Mouse (Mus musculus) CD4-positive helper T cell, adult 2 months (primary cell): ENCODE data around the gene Borcs6.

Source experiments
- DNase-seq: peaks from one replicate; pipeline ENCODE4 v3.0.0-alpha.2; 2012; ENCODE audit warnings: low read depth, missing footprints, low spot score

The Borcs6 gene

GRCm38 (mm10) chr11:69048151-69048550 lies 11.4 kb upstream of the Borcs6 start:
- no peak for DNase-seq

DNA sequence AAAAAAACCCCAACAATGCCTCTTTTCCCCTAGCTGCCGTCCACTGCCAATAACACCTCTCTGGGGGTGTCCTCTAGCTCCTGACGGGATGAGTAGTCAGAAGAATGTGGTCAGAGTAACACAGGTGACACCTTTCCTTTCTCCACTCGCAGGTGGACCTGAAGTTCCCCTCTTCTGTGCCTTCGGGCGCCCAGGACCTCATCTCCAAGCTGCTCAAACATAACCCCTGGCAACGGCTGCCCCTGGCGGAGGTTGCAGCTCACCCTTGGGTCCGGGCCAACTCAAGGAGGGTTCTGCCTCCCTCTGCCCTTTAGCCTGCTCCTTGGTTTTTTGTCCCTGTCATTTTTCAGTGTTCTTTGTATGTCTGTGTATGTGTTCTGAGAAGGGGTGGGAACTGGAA lies 8.8 kb upstream of the Borcs6 start:
- DNase-seq = no peak

DNA sequence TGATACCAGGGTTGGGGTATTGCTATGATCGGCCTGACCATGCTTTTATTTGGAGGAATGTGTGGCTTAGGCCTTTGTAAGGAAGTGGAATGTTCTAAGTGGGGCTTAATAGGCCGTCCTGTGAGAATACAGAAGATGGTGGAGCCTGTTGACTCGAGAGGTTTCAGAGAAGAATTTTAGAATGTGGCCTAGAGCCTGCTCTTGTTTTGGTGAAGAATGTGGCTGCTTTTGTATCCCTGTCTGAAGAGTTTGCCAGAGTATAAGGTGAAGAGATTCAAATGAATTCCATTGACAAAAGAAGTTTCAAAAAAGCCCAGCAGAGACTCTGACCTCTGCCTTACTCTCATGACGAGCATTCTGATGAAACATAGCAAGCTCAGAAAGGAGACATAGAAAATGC lies 7.7 kb upstream of the Borcs6 start:
- no peak for DNase-seq

DNA sequence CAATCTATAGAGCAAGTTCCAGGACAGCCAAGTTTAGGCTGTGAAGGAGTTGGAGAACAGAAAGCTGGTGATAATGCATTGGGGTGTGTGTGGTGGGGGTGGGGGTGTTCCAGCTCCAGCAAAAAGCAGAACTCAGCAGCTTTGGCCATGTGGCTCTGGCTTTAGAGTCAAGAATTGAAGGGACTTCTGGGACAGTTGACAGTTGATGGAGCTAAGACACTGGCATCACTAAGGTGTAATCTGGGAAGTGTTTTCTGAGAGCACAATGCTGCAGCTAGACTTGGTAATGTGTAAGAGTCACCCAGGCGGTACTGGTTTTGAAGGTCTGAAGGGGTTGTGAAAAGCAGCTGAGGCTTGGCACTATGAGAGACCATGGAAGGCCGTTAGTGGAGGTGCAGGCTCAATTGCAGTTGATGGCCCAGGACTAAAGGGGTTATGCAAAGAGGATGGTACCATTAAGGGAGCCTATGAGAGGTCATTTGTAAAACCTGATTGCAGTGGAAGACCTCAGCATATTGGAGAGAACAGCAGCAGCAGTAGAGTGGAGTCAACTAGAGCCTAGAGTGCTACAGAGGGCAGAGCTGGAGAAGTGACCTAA lies 6.6 kb upstream of the Borcs6 start:
- DNase-seq = no peak

- peak; percentile 51 for DNase-seq
Observed at GRCm38 (mm10) chr11:69053848-69054247, 5.7 kb upstream of the Borcs6 start.

GRCm38 (mm10) chr11:69058265-69058664 lies 1.3 kb upstream of the Borcs6 start:
- no peak for DNase-seq

GRCm38 (mm10) chr11:69058729-69059356 lies 674 bp upstream of the Borcs6 start:
- DNase-seq = peak; percentile 38

DNA sequence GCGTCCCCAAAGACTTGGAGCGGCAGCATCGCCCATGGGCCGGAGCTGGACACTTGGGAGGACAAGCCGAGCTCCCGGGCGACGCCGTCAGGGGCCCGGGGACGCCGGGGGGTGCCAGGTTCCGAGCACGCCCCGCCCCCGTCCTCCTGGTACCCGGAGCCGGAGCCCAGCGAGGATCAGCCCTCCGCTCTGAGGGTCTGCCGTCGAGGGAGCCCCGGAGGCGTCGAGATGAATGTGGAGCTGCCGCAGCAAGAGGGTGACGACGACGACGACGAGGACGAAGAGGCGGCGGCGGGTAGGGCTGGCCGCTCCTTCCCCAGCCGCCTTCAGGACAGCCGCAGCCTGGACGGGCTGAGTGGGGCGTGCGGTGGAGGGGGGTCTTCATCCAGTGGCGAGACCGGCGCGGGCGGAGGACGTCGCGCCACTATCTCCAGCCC lies 476 bp downstream of the Borcs6 start:
- peak; percentile 69 for DNase-seq

DNA sequence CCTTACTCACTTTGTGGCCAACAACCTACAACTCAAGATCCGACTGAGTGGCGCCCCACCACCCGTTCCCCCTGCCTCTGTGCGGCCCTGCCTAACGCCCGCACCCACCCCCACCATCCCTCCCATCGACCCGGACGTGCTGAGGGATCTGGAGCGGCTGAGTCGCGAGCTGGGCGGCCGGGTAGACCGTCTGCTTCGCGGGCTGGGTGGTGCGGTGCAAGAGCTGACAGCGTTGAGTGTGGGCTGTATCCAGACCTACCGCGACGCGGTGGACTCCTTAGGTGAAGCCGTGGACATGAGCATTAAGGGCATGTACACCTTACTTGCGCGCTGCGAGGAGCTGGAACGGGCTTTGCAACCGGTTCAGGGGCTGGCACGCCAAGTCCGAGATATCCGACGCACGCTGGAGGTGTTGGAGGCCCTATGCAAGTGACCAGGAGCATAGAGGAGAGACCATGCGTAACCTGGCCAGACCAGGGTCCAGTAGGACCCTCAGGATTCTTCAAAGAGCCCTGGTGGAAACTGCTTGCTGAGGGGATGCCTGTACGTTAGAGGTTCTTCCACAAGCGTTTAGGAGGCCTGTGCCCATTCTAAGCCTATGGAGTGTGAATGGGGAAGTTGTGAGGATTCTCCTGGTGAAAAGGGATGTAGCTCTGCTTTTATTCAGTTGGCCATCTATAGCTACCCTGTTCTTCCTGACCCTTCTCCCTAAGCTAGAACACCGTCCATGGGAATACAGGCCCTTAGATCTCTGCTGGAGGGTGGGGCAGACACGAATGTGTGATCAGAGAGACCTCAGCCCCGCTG lies 1.1 kb downstream of the Borcs6 start:
- peak; percentile 58 for DNase-seq

DNA sequence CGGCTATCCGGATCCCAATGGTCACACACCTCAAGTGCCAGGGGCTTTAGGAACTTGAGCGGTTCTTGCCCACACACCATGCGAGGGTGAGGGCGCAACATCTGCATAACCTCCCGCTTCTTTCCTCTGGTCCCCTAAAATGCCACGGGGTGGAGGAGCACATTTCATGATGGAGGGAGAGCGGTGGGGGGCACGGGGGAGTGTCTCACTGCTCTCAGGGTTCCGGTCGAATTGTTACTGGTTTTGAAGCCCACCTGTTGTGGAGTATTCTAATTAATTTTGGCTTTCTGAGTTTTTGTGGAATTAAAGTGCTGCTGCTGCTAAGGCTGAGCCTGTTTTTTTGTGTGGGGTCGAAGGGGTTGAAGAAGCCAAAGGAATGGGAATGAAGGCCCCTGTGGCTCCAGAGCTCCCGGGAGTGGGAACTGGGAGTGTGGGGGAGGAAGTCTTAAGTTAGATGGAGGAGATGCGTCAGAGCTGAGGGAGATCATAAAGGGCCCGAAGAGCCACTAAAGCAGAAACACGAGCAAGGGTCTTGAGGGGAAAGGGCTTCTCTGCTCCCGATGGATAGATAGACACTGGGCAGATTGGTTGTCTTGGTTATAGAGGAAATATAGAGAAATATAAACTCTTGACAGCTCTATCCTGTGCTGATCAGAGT lies 1.9 kb downstream of the Borcs6 start:
- no peak for DNase-seq

DNA sequence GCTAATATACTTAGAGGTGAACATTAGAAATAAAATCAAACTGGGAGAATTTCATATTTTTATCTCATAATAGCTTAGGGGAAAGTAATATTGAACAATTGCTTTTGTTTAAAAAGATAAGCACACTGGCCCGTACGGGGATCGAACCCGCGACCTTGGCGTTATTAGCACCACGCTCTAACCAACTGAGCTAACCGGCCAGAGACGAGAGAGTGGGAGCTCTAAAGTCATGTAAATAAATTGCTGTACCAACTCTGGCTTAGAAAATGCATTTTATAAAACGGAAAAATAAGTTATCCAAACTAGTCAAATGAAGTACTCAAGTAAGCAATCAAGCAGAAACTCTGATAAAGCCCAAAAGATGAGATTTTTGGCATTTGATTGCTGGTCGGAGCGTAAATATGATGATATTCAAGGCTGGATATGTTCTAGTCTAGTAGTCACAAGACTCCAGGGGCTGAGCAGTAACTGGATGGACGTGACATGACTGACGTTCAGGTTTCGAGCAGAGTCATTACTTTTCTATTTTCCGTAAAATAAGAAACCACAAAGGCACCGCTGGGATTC lies 2.8 kb downstream of the Borcs6 start:
- peak; percentile 82 for DNase-seq

GRCm38 (mm10) chr11:69062761-69063224 lies 3.3 kb downstream of the Borcs6 start:
- peak; percentile 93 for DNase-seq

DNA sequence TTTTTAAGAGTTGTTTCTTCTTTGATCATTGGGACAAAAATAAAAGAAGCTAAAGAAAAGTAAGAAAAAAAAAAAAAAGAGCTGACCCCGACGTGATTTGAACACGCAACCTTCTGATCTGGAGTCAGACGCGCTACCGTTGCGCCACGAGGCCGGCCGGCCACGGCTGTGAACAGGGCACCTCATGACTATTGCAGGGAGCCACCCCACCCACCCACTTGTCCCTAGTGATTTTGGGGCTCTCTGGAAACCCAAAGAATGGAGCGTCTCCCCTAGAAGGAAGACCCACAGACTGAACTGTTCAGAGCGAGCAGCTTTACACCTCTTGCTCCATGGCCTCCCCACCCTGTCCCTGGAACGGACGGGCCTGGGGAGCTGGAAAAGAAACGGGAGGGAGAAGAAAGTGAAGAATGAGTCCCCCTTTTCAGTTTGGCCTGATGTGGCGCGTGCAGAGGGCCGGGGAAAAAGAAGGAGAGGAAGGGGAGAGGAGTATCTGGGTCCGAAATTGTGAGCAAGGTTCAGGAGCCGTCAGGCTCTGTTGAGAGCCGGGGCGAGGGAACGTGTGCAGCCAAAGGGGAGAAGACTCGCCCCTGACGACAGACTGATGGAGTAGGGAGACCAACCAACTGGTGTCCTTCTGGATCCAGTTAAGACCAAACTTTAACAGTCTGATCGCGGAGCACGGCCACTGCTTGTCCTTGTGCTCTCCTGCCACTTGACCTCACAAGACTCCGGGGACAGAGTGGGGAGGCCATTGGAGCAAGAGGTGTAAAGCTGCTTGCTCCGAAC lies 4.1 kb downstream of the Borcs6 start:
- peak; percentile 87 for DNase-seq

DNA sequence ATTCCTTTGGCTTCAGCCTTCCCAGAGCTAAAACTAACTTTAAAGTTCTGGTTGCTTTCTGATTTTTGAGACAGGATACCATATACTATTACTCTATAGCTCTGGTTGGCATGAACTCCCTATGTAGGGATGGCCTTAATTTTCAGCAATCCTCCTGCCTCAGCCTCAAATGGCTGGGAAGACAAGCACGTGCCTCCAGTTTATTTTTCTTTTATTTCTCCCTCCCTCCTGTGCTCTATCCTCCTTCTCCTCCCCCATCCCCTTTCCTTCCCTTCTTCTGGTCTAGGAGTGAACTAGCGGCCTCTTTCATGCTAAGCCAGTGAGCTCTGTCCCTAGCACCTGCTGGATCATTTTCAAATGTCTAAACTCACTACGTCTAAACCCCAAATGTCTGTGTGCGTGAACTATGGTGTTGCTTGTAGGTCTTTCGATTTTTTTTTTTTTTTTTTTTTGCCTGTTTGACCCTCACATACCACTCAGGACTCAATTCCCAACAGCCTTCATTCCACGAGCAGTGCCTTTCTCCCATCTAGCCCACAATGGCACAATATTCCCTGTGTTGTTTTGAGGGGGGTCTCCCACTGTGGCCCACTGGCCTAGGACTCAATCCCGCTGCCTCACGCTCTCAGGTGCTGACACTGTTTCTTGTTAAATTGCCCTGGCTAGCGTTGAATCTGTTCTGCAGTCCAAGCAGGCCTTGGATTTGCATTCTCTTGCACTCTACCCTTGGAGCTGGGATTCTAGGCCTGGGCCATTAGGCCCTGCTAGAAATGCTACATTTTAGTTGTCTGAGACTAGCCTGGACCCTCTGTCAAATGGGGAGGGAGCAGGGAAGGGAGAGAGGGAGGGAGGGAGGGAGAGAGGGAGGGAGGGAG lies 5.0 kb downstream of the Borcs6 start:
- DNase-seq = no peak

- DNase-seq = no peak
Observed at GRCm38 (mm10) chr11:69065394-69065925, 5.9 kb downstream of the Borcs6 start.

- DNase-seq = peak; percentile 71
Observed at GRCm38 (mm10) chr11:69066163-69066861, 6.8 kb downstream of the Borcs6 start.

- peak; percentile 86 for DNase-seq
Observed at GRCm38 (mm10) chr11:69066956-69067355, 7.4 kb downstream of the Borcs6 start.

- DNase-seq = no peak
Observed at GRCm38 (mm10) chr11:69067601-69068000, 8.1 kb downstream of the Borcs6 start.

DNA sequence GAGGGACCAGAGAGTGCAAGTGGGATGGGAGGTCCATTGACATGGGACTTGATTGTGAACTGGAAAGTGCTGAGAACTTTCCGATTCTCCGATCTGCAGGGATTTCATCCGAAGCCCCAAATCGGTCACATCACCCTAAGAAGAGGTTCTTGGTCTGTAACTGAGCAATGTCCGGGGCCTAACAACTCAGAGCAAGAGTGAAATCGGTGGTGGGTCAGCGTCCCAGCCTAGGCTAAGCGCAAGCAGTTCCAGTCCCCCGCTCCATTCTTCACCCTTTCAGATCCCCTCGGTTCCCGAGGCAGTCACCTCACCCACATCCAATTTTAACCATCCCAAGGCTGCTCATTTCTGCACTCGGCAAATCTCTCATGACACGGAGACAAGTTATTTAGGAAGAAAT lies 10.6 kb downstream of the Borcs6 start:
- DNase-seq = no peak
